Mouse (Mus musculus): Measurements from ENCODE around the gene Tfrc.

Tfrc gene

GRCm38 (mm10) chr16:32669243-32669642, 60.5 kb downstream of the Tfrc start:
- no peak for DNase-seq (ENCODE audit: low spot score in 2 of 2)

- no peak for DNase-seq (ENCODE audit: low spot score in 2 of 2)
These were observed 61.8 kb downstream of the Tfrc start for GRCm38 (mm10) chr16:32670354-32671124.

- no peak for DNase-seq (ENCODE audit: low spot score in 2 of 2)
These were observed 62.6 kb downstream of the Tfrc start for GRCm38 (mm10) chr16:32671206-32671887.

- no peak for DNase-seq (ENCODE audit: low spot score in 2 of 2)
These were observed 63.5 kb downstream of the Tfrc start for GRCm38 (mm10) chr16:32672250-32672649.

GRCm38 (mm10) chr16:32672861-32673560, 64.3 kb downstream of the Tfrc start:
- DNase-seq (ENCODE audit: low spot score in 2 of 2): peak in 1 of 2 experiments; percentile 45

- DNase-seq (ENCODE audit: low spot score in 2 of 2): no peak
These were observed 65.5 kb downstream of the Tfrc start for GRCm38 (mm10) chr16:32674121-32674740.

GRCm38 (mm10) chr16:32677040-32677700, 68.5 kb downstream of the Tfrc start:
- DNase-seq (ENCODE audit: low spot score in 2 of 2): no peak

- no peak for DNase-seq (ENCODE audit: low spot score in 2 of 2)
These were observed 69.2 kb downstream of the Tfrc start for GRCm38 (mm10) chr16:32677903-32678302.

- DNase-seq (ENCODE audit: low spot score in 2 of 2): no peak
These were observed 70.1 kb downstream of the Tfrc start for GRCm38 (mm10) chr16:32678812-32679211.

- DNase-seq (ENCODE audit: low spot score in 2 of 2): no peak
These were observed 71.3 kb downstream of the Tfrc start for GRCm38 (mm10) chr16:32679976-32680375.

GRCm38 (mm10) chr16:32680806-32681205, 72.1 kb downstream of the Tfrc start:
- no peak for DNase-seq (ENCODE audit: low spot score in 2 of 2)

- peak in 1 of 2 experiments; percentile 72 for DNase-seq (ENCODE audit: low spot score in 2 of 2)
These were observed 73.5 kb downstream of the Tfrc start for GRCm38 (mm10) chr16:32682194-32682593.

All from heart, adult 9 months (tissue).